Mouse (Mus musculus) heart, embryonic 13.5 days (tissue): ENCODE measurements around the gene Gm32717. TPM values are rescaled to one million over a fixed set of nuclear protein-coding genes. Genes with fewer than 3 reads are reported as not detected.
A peak's percentile ranks its signal among the peaks of the same experiment; 100 is the strongest.
"Not testable (repeated sequence)": the region's sequence is repeated elsewhere in the genome, so short reads cannot be mapped to it uniquely, and the experiment has no call there.

ENCODE experiments used
- ATAC-seq: fragments of 200-750 bp; cut with Nextera tagmentation; 2 replicates; pipeline ENCODE4 v1.8.0; 2017; ENCODE audit warnings: moderate TSS enrichment; ENCODE audit not compliant: insufficient number of reproducible peaks, low FRiP score, low TSS enrichment; ENCODE audit errors: extremely low read depth
- H3K27ac ChIP-seq: fragments of 300-500 bp; sonication (generic); replicated peaks from 2 replicates; pipeline ENCODE4 v1.5.1; 2015; ENCODE audit warnings: moderate library complexity, mild to moderate bottlenecking, inconsistent platforms
- H3K27me3 ChIP-seq: fragments of 300-500 bp; sonication (generic); replicated peaks from 2 replicates; pipeline ENCODE4 v1.6.1; 2015; ENCODE audit warnings: mild to moderate bottlenecking, inconsistent platforms
- H3K36me3 ChIP-seq: fragments of 300-500 bp; sonication (generic); 2 replicates; pipeline ENCODE4 v1.6.1; 2015; ENCODE audit warnings: mild to moderate bottlenecking, inconsistent platforms
- H3K4me1 ChIP-seq: fragments of 300-500 bp; sonication (generic); 2 replicates; pipeline ENCODE4 v1.6.1; 2015; ENCODE audit warnings: inconsistent platforms
- H3K4me2 ChIP-seq: fragments of 300-500 bp; sonication (generic); 2 replicates; pipeline ENCODE4 v1.6.1; 2015; ENCODE audit warnings: inconsistent platforms, mild to moderate bottlenecking, moderate library complexity
- H3K4me3 ChIP-seq: fragments of 300-500 bp; sonication (generic); 2 replicates; pipeline ENCODE4 v1.5.1; 2015; ENCODE audit warnings: moderate library complexity, mild to moderate bottlenecking, inconsistent platforms
- H3K9ac ChIP-seq: fragments of 300-500 bp; sonication (generic); 2 replicates; pipeline ENCODE4 v1.6.1; 2015; ENCODE audit warnings: inconsistent platforms, mild to moderate bottlenecking, moderate library complexity
- H3K9me3 ChIP-seq: fragments of 300-500 bp; sonication (generic); 2 replicates; pipeline ENCODE4 v1.6.1; 2016; ENCODE audit warnings: inconsistent platforms
- WGBS: fragments of 180-500 bp; shearing (Covaris S2); methylation state at CpG from one replicate; pipeline ENCODE4 v1.1.7; 2015; ENCODE audit warnings: mixed read lengths; 5-methylcytosine and 5-hydroxymethylcytosine counted together
- polyA plus RNA-seq: library from polyadenylated mRNA; unstranded; fragments of >200 nt; fragmentation: Nextera tagmentation; extraction: Ambion mirVana; gene quantifications from 2 replicates; pipeline ENCODE4 v1.2.1, GENCODE M21; 2015

The Gm32717 gene
- polyA plus RNA-seq = not detected in 2 replicates

GRCm38 (mm10) chr10:118240680-118241079, at the start of gene Gm32717:
Gene Gm32717, minus strand, starts transcription at chr10:118240780.
- not testable (repeated sequence) for ATAC-seq, H3K27me3 ChIP-seq, H3K4me2 ChIP-seq, H3K27ac ChIP-seq, H3K4me3 ChIP-seq, H3K9ac ChIP-seq, H3K9me3 ChIP-seq, H3K36me3 ChIP-seq, H3K4me1 ChIP-seq
- no CpG with 5 or more reads among the region's 13 CpGs for WGBS

GRCm38 (mm10) chr10:118283016-118283415, 42.4 kb upstream of the Gm32717 start:
- 53% methylated on average over 3 of the region's 5 CpGs for WGBS
- not testable (repeated sequence) for H3K36me3 ChIP-seq, ATAC-seq, H3K4me1 ChIP-seq, H3K9ac ChIP-seq, H3K4me3 ChIP-seq, H3K9me3 ChIP-seq, H3K27ac ChIP-seq, H3K4me2 ChIP-seq, H3K27me3 ChIP-seq

GRCm38 (mm10) chr10:118282565-118282964, 42.0 kb upstream of the Gm32717 start:
- 49% methylated on average over 6 of the region's 7 CpGs for WGBS
- not testable (repeated sequence) for H3K9ac ChIP-seq, H3K4me3 ChIP-seq, H3K27me3 ChIP-seq, H3K27ac ChIP-seq, H3K4me2 ChIP-seq, H3K9me3 ChIP-seq, H3K36me3 ChIP-seq, H3K4me1 ChIP-seq
- peak; percentile 51 for ATAC-seq

GRCm38 (mm10) chr10:118278069-118278468, 37.5 kb upstream of the Gm32717 start:
- not testable (repeated sequence) for H3K9ac ChIP-seq, H3K36me3 ChIP-seq, ATAC-seq, H3K27ac ChIP-seq, H3K4me3 ChIP-seq, H3K4me2 ChIP-seq, H3K27me3 ChIP-seq, H3K4me1 ChIP-seq, H3K9me3 ChIP-seq
- no CpG with 5 or more reads among the region's 4 CpGs for WGBS

GRCm38 (mm10) chr10:118271416-118271815, 30.8 kb upstream of the Gm32717 start:
- WGBS = 71% methylated on average over 1 of the region's 2 CpGs
- not testable (repeated sequence) for H3K4me1 ChIP-seq, ATAC-seq, H3K27ac ChIP-seq, H3K36me3 ChIP-seq, H3K9me3 ChIP-seq, H3K4me2 ChIP-seq, H3K27me3 ChIP-seq, H3K9ac ChIP-seq, H3K4me3 ChIP-seq

GRCm38 (mm10) chr10:118268812-118269211, 28.2 kb upstream of the Gm32717 start:
- H3K4me2 ChIP-seq, H3K27ac ChIP-seq, H3K27me3 ChIP-seq, H3K4me1 ChIP-seq, H3K9ac ChIP-seq, H3K9me3 ChIP-seq, H3K36me3 ChIP-seq, ATAC-seq, H3K4me3 ChIP-seq: not testable (repeated sequence)
- WGBS = 56% methylated on average over 2 of the region's 8 CpGs

GRCm38 (mm10) chr10:118258388-118258787, 17.8 kb upstream of the Gm32717 start, which contains the start of gene Gm32802:
Gene Gm32802, plus strand, starts transcription at chr10:118258688.
- not testable (repeated sequence) for H3K36me3 ChIP-seq, H3K27me3 ChIP-seq, H3K9ac ChIP-seq, ATAC-seq, H3K9me3 ChIP-seq, H3K4me3 ChIP-seq, H3K4me2 ChIP-seq, H3K27ac ChIP-seq, H3K4me1 ChIP-seq
- no CpG with 5 or more reads among the region's 13 CpGs for WGBS

- no peak for ATAC-seq
- H3K4me1 ChIP-seq = no peaks in the 10 kb centered on the region
- H3K27me3 ChIP-seq = no peaks in the 10 kb centered on the region
- no peak overlapping the region for H3K27ac ChIP-seq
- 56% methylated on average over 10 of the region's 10 CpGs for WGBS
- no peaks in the 10 kb centered on the region for H3K9me3 ChIP-seq
- H3K4me2 ChIP-seq = no peak overlapping the region
- H3K4me3 ChIP-seq = no peak overlapping the region
- H3K36me3 ChIP-seq = no peaks in the 10 kb centered on the region
- H3K9ac ChIP-seq = no peak overlapping the region
These were observed 10.3 kb upstream of the Gm32717 start for GRCm38 (mm10) chr10:118250852-118251295.

GRCm38 (mm10) chr10:118249006-118249595, 8.5 kb upstream of the Gm32717 start:
- H3K27ac ChIP-seq, ATAC-seq, H3K4me2 ChIP-seq, H3K9me3 ChIP-seq, H3K36me3 ChIP-seq, H3K4me3 ChIP-seq, H3K9ac ChIP-seq, H3K27me3 ChIP-seq, H3K4me1 ChIP-seq: not testable (repeated sequence)
- WGBS = 70% methylated on average over 11 of the region's 11 CpGs

- H3K4me3 ChIP-seq, H3K9me3 ChIP-seq, H3K36me3 ChIP-seq, H3K4me1 ChIP-seq, H3K27ac ChIP-seq, H3K27me3 ChIP-seq, H3K9ac ChIP-seq, H3K4me2 ChIP-seq, ATAC-seq: not testable (repeated sequence)
- WGBS = no CpG with 5 or more reads among the region's 5 CpGs
These were observed 8.0 kb downstream of the Gm32717 start for GRCm38 (mm10) chr10:118232607-118233006.

GRCm38 (mm10) chr10:118227629-118228028, 13.0 kb downstream of the Gm32717 start:
- not testable (repeated sequence) for ATAC-seq, H3K27ac ChIP-seq, H3K9me3 ChIP-seq, H3K36me3 ChIP-seq, H3K9ac ChIP-seq, H3K4me2 ChIP-seq, H3K27me3 ChIP-seq, H3K4me1 ChIP-seq, H3K4me3 ChIP-seq
- no CpG with 5 or more reads among the region's 2 CpGs for WGBS

- not testable (repeated sequence) for H3K36me3 ChIP-seq, H3K27ac ChIP-seq, H3K9me3 ChIP-seq, H3K27me3 ChIP-seq, H3K4me2 ChIP-seq, H3K9ac ChIP-seq, H3K4me1 ChIP-seq, ATAC-seq, H3K4me3 ChIP-seq
- WGBS = 86% methylated on average over 2 of the region's 4 CpGs
These were observed 24.7 kb downstream of the Gm32717 start for GRCm38 (mm10) chr10:118215719-118216393.
